Mouse (Mus musculus): Measurements from ENCODE around the gene Cemip.

Gene Cemip

GRCm38 (mm10) chr7:83966047-83966818 is 120.1 kb downstream of the Cemip start:
- no peak for DNase-seq (ENCODE audit: low spot score)

- DNase-seq (ENCODE audit: low spot score) = no peak
These were observed 121.1 kb downstream of the Cemip start for GRCm38 (mm10) chr7:83965181-83965580.

GRCm38 (mm10) chr7:83952511-83952910 is 133.8 kb downstream of the Cemip start:
- no peak for DNase-seq (ENCODE audit: low spot score)

GRCm38 (mm10) chr7:83951327-83951726 is 135.0 kb downstream of the Cemip start:
- DNase-seq (ENCODE audit: low spot score) = no peak

- DNase-seq (ENCODE audit: low spot score) = no peak
These were observed 136.6 kb downstream of the Cemip start for GRCm38 (mm10) chr7:83949662-83950061.

DNA sequence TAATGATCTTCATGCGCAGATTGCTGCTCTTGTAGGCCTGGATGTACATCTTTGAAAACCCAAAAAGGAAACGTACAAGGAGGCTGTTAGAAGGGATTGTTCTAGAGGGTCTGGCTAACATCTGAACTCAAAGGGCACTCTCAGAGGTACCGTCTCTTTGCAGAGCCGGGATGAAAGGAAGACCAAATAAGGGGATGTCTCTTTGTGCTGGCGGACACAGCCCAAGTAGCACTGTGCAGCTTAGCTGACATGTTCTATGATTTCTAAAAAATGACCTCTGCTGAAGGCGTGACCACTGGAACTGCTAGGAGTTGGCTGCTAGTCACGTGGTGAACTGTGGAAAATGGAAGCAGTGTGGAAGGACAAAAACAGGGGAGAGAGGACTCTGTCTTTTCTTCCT is 137.6 kb downstream of the Cemip start:
- DNase-seq (ENCODE audit: low spot score) = no peak

DNA sequence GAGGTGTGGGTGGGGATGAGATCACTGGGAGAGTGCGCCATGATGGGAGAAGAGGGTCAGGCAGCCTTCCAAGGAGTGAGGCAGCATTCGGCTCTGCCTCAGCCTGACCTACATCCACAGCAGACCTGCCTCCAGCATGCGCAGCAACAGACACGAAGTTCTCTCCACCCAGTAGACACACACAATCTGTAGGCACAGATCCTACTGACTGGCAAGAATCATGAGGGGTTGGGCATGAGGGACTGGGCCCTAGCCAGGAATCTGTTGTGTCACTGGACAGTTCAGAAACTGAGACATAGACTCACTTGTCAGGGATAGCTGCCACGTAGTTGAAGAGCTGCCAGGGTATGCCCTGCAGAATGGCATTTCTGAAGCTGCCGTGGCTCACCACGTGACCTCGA is 144.6 kb downstream of the Cemip start:
- no peak for DNase-seq (ENCODE audit: low spot score)

- DNase-seq (ENCODE audit: low spot score) = no peak
These were observed 146.2 kb downstream of the Cemip start for GRCm38 (mm10) chr7:83940136-83940535.

DNA sequence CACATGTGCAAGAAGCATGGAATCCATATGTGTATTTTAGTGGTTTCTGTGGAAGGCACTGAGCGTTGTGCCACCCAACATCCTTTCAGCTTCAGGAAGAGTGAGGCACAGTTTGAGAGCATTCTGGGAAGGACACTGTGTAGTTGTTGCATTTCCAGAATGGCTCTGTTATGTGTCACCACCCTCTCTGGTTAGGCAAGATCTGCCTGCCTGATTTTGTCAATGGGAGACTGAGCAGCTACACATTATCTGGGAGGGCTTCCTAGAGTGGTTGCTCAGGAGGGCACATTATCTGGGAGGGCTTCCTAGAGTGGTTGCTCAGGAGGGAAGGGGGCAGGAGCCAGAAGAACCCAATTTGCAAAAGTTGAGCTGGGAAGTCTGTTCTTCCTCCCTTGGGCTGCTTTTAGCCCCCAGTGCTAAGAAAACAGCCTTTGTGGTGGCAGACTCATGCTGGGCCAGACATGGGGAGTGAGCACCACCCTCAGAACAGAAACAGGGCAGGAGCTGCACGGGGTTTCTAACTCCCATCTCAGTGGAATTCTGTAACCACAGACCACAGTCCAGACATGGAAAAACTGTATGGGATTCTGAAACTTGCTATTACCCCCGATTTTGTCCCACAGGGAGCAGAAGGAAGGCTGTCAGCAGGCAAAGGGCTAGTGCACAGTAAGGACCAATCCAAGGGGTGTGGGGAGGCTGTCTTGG is 147.1 kb downstream of the Cemip start:
- DNase-seq (ENCODE audit: low spot score) = no peak

DNA sequence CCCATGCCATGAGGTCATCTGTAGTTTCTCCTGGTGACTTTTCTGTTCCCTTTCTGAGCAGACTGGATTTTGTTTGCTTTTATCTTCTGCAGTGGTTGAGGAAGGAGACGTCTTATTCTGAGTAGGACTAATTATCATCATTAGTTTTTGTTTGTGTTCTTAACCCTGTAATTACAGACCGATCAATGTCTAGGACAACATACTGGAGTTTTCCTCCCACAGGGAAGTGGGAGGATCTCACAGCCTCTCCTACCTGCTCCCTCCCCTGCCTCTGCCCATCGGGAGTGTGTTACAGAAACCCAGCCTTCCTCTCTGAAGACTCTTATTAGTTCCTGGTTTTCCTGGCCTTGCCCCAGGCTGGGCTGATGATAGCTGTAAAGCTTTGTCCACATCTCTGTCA is 164.7 kb downstream of the Cemip start:
- no peak for DNase-seq (ENCODE audit: low spot score)

DNA sequence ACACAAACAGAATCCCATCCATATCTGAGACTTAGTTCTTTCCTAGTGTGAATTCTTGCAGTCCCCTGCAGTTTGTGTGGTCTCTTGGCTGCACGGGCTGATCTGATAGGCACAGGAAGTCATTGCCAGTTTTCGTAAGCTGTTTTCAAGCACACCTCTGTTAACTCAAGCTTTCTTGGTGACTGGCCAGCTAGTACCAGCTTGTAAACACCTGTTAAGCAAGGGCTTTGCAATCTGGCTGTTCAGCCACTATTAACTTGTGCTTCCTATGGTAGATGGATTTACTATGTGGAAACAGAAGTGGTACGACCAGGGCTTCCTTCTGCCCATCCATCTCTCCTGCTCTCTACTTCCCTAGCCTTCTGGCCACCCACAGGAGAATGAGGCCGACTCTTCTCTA is 166.1 kb downstream of the Cemip start:
- DNase-seq (ENCODE audit: low spot score) = no peak

DNA sequence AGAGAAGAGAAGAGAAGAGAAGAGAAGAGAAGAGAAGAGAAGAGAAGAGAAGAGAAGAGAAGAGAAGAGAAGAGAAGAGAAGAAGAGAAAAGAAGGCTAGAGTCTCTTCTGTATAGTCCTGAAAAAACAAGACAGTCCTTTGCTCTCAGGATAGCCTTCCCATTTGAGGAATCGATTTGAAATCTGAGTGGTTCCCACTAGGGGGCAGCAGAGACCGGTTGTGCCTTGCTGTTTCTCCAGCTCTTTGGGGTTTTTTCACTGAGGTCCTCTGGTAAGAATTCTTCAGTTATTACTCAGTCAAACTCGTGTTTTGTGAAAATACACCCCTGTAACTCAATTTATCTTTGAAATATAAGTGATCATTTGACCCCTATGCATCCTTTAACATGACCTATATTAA is 171.7 kb downstream of the Cemip start:
- DNase-seq (ENCODE audit: low spot score) = peak; percentile 95

DNA sequence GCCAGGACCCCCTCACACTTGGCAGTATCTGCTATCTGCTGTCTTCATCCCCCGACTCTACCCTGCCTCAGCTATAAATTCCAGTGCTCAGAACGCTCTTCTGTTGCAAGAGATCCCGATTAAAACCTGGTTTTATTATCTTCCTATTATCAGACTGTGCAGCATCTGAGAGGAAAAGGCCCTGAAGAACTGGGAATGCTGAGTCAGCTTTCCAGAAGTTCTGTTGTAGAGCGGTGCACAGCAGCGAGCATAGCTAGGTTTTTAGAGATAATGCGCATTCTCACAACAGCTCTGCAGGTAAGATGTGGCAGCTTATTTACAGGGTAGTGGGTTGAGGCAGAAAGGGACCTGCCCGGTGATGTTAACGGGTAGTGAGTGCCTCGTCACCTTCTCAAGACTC is 172.3 kb downstream of the Cemip start:
- no peak for DNase-seq (ENCODE audit: low spot score)

GRCm38 (mm10) chr7:83913405-83913932 is 172.8 kb downstream of the Cemip start:
- DNase-seq (ENCODE audit: low spot score) = no peak

DNA sequence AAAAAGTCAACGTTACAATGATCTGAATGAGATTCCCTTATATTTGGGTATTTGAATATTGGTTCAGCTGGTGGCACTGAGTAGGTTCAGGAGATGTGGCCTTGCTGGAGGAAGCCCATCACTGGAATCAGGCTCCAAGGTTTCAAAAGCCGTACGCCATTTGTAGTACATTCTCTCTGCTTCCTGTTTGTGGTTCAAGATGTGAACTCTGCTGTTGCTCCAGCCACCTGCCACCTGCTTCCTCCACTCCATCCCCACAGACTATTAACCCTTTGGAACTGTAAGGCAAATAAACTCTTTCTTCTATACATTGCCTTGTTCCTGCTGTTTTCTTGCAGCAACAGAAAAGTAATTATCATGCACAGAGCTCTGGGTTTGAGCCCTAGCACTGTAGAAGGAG is 174.4 kb downstream of the Cemip start:
- no peak for DNase-seq (ENCODE audit: low spot score)

DNA sequence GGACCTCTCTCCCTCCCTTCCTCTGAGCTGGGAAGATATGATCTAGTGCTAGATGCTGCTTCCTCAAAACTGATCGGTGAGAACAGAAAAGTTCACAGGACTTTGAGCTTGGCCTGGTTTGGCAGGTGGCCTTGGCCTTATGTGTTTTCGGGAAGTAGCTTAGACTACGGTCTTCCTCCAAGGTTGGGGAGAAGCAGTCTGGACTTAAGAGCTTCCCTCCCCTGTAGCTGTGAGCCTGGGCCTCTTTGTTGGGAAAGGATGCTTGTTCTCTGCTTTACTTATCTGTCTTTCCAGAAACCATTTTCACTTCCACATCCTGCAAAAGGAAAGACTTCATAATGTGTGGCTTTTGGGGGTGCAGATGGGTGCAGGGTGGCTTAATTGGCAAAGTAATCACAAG is 181.5 kb downstream of the Cemip start:
- DNase-seq (ENCODE audit: low spot score) = no peak

DNA sequence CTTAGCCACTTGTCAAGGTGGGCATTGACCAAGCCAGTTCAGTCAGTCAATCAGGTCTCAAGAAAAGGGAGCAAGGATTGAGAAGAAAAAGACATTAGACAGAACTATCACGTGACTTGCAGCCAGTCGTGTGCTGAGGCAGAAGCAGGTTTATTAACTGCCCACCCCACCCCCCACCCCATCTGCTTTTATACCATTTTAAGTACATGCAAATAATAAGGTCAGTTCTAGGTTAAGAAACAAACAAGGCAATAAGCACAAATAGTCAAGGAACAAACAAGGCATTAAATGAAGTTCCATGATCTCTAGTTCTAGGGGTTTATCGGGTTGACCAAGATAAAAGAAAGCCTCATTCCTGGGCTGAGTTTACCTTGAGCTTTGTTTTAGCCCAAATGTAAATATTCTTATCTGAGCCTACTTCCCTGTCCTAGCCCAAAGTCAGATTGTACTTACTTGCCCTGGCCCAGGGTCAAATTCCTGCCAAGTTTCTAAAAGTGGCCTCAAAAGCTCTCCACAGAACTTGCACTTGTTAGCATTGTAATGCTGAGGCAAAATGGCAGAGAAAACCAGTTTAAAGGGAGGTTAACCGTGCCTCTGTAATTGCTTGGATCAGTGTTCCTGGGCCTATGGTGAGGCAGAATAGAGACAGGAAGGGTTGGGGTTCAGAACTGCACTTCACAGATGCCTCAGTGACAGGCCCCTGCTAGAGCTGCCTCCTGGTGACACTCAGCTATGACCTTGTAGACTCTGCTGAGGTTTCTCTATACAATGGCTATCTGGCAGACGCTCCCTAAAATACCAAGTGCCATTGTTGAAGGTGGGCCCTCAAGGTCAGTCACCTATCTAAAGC is 183.8 kb downstream of the Cemip start:
- no peak for DNase-seq (ENCODE audit: low spot score)

GRCm38 (mm10) chr7:83901425-83901824 is 184.9 kb downstream of the Cemip start:
- DNase-seq (ENCODE audit: low spot score) = no peak

DNA sequence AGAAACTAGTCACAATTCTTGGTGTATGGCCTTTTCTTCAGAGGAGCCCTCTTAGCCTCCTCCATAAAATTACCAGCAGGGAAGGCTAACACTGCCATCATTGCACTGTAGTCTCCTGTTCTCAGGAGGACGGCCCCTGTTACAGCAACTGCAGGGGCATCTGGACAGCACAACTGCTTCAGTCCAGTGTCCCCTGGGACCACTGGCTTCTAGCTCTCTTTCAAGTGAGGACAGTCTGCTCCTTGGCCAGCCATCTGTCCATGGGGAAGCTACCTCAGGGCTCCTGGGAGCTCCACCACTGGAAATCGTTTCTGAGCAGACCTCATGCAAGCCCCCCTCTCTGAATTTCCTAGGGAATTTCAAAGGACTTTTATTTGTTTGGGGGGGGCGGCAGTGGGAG is 185.8 kb downstream of the Cemip start:
- DNase-seq (ENCODE audit: low spot score) = no peak

- no peak for DNase-seq (ENCODE audit: low spot score)
These were observed 188.0 kb downstream of the Cemip start for GRCm38 (mm10) chr7:83898267-83898666.

DNA sequence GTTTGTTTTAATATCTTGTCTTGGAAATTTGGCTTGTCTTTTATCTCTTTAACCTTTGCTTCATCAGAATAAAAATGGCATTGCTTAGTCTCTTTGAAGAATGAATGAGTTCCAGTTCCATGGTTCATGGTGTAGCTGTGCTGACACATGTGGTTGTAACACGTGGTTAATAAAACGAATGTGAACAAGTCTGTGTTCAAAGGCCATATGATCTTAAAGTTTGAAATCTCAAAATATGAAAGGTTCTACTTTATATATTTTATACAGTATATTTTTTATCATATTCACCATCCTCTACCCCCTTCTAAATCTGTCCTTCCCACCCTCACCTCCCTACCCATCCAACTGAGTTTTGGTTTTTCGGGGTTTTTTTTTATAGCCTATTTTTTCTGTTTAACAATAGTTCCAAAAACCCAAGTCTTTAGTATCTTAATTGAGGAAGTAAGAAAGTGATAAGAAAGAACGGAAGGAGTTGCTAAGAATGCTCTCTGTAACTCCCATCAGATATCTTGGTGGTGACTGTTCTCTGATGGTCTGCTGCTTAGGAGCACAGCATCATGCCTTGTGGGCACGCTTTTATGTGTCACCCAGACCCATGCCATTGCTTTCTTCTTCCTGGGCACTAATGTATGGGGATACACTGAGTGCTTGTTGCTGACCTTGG is 190.1 kb downstream of the Cemip start:
- DNase-seq (ENCODE audit: low spot score) = no peak

- no peak for DNase-seq (ENCODE audit: low spot score)
These were observed 192.0 kb downstream of the Cemip start for GRCm38 (mm10) chr7:83894348-83894747.
